In genomic region chr13:19390296-19390695, GRCm38 (mm10) we compare ENCODE assay signal across 29 mouse cellular contexts. TPM values are rescaled to one million over a fixed set of nuclear protein-coding genes. Genes with fewer than 3 reads are reported as not detected.
DNase-seq lines count a peak whose midpoint lies in the region; ATAC-seq and TF ChIP-seq lines count a peak whose summit lies in the region.
"Had no signal": no experiment of that assay in that cellular context is flagged by ENCODE, and none has a peak within 500 bp of the region (broad histone marks: within the 10 kb centered on the region; RNA-seq: fewer than 3 reads in every experiment).

No protein-coding gene starts in this region.

- H3K4me3 ChIP-seq in intestine, postnatal 0 days (ENCODE audit: low read depth, low read length) = no peak overlapping the region
- H3K4me3 ChIP-seq in intestine, embryonic 16.5 days (ENCODE audit: low read length) = no peak overlapping the region
- H3K4me3 ChIP-seq in lung, postnatal 0 days (ENCODE audit: low read depth, low read length) = no peak overlapping the region
- H3K4me3 ChIP-seq in small intestine, adult 2 months (ENCODE audit: low read depth, low read length) = no peak overlapping the region
- H3K4me3 ChIP-seq: embryonic facial prominence, embryonic 10.5 days; embryonic facial prominence, embryonic 15.5 days; forebrain, embryonic 13.5 days; hindbrain, embryonic 10.5 days; intestine, embryonic 15.5 days; left cerebral cortex, adult 2 months; limb, embryonic 13.5 days; myocyte; neural tube, embryonic 12.5 days had no signal

- TF ChIP-seq POLR2A in small intestine, adult 2 months (IDR thresholded peaks at IDR 0.05; ENCODE audit: low read depth, low read length) = no peak

- 0 out of 2 replicates have a peak overlapping the region, but pooled peaks have one; percentile 16 for H3K27ac ChIP-seq in intestine, postnatal 0 days (ENCODE audit: low read depth, low read length)
- H3K27ac ChIP-seq in intestine, embryonic 16.5 days (ENCODE audit: low read length) = no peak overlapping the region
- peak overlapping the region; percentile 75 for H3K27ac ChIP-seq in lung, postnatal 0 days (ENCODE audit: low read length)
- H3K27ac ChIP-seq in small intestine, adult 2 months (ENCODE audit: insufficient read depth, low read depth, low read length) = peak overlapping the region; percentile 67
- H3K27ac ChIP-seq: embryonic facial prominence, embryonic 10.5 days; embryonic facial prominence, embryonic 15.5 days; forebrain, embryonic 13.5 days; hindbrain, embryonic 10.5 days; intestine, embryonic 15.5 days; left cerebral cortex, adult 2 months; limb, embryonic 13.5 days; macrophage; neural tube, embryonic 12.5 days had no signal

- no peaks in the 10 kb centered on the region for H3K36me3 ChIP-seq in intestine, postnatal 0 days (ENCODE audit: control insufficient read depth, insufficient read depth)
- no peaks in the 10 kb centered on the region for H3K36me3 ChIP-seq in intestine, embryonic 16.5 days (ENCODE audit: control insufficient read depth, insufficient read depth, low read length)
- no peaks in the 10 kb centered on the region for H3K36me3 ChIP-seq in lung, postnatal 0 days (ENCODE audit: insufficient read depth, low read length)
- H3K36me3 ChIP-seq in small intestine, adult 2 months (ENCODE audit: control insufficient read depth, insufficient read depth, low read length) = no peaks in the 10 kb centered on the region
- H3K36me3 ChIP-seq: embryonic facial prominence, embryonic 10.5 days; embryonic facial prominence, embryonic 15.5 days; hindbrain, embryonic 10.5 days; intestine, embryonic 15.5 days; limb, embryonic 13.5 days; neural tube, embryonic 12.5 days had no signal

- H3K4me1 ChIP-seq in intestine, postnatal 0 days (replicated peaks; ENCODE audit: control insufficient read depth, insufficient read depth, low read length) = peaks cover 8% of the 10 kb centered on the region; the same call in 1 of the 2 replicates
- H3K4me1 ChIP-seq in intestine, embryonic 16.5 days (ENCODE audit: control insufficient read depth, insufficient read depth, low read length) = peaks cover 24% of the 10 kb centered on the region
- H3K4me1 ChIP-seq in lung, postnatal 0 days (ENCODE audit: insufficient read depth, low read depth, low read length) = peaks cover 23% of the 10 kb centered on the region; the same call in 1 of the 2 replicates
- peaks cover 18% of the 10 kb centered on the region; the same call in 1 of the 2 replicates for H3K4me1 ChIP-seq in small intestine, adult 2 months (ENCODE audit: control insufficient read depth, insufficient read depth, insufficient read length, low read length)

- TF ChIP-seq EP300 in lung, postnatal 0 days (IDR thresholded peaks at IDR 0.05) = no peak

- ATAC-seq in intestine, postnatal 0 days = peak; percentile 28; the same call in 1 of the 2 replicates
- no peak for ATAC-seq in intestine, embryonic 16.5 days
- ATAC-seq in lung, postnatal 0 days = no peak
- ATAC-seq: forebrain, embryonic 13.5 days; hindbrain, embryonic 16.5 days; midbrain, embryonic 16.5 days had no signal

- H3K27me3 ChIP-seq in intestine, postnatal 0 days (replicated peaks; ENCODE audit: control insufficient read depth, insufficient read depth, low read length) = no peaks in the 10 kb centered on the region
- H3K27me3 ChIP-seq in intestine, embryonic 16.5 days (replicated peaks; ENCODE audit: control insufficient read depth, insufficient read depth, low read length) = no peaks in the 10 kb centered on the region
- H3K27me3 ChIP-seq in lung, postnatal 0 days (replicated peaks; ENCODE audit: insufficient read depth, low read length) = no peaks in the 10 kb centered on the region
- H3K27me3 ChIP-seq in small intestine, adult 2 months (ENCODE audit: control insufficient read depth, insufficient read depth, low read length) = no peaks in the 10 kb centered on the region
- H3K27me3 ChIP-seq: embryonic facial prominence, embryonic 15.5 days; forebrain, embryonic 13.5 days; intestine, embryonic 15.5 days; limb, embryonic 13.5 days; neural tube, embryonic 12.5 days had no signal

- peak overlapping the region; percentile 17; the same call in 1 of the 2 replicates for H3K4me2 ChIP-seq in intestine, postnatal 0 days (replicated peaks; ENCODE audit: low read depth)
- H3K4me2 ChIP-seq in intestine, embryonic 16.5 days (ENCODE audit: low read depth, low read length) = no peak overlapping the region
- H3K4me2 ChIP-seq in lung, postnatal 0 days (replicated peaks; ENCODE audit: low read depth, low read length) = peak overlapping the region; percentile 11; the same call in 1 of the 2 replicates
- H3K4me2 ChIP-seq: embryonic facial prominence, embryonic 15.5 days; forebrain, embryonic 13.5 days; intestine, embryonic 15.5 days; limb, embryonic 13.5 days; liver, embryonic 11.5 days; neural tube, embryonic 12.5 days had no signal

- WGBS in intestine, postnatal 0 days = 57% methylated on average over 4 of the region's 4 CpGs
- WGBS in intestine, embryonic 16.5 days = 61% methylated on average over 4 of the region's 4 CpGs
- WGBS in lung, postnatal 0 days = 46% methylated on average over 4 of the region's 4 CpGs
- 30% methylated on average over 4 of the region's 4 CpGs for WGBS in small intestine, adult 2 months

- H3K9ac ChIP-seq in intestine, postnatal 0 days (ENCODE audit: low read depth, low read length) = no peak overlapping the region
- H3K9ac ChIP-seq in intestine, embryonic 16.5 days (ENCODE audit: low read depth, low read length) = no peak overlapping the region
- no peak overlapping the region for H3K9ac ChIP-seq in lung, postnatal 0 days (replicated peaks; ENCODE audit: low read depth)
- H3K9ac ChIP-seq: embryonic facial prominence, embryonic 15.5 days; forebrain, embryonic 13.5 days; intestine, embryonic 15.5 days; limb, embryonic 13.5 days; neural tube, embryonic 12.5 days had no signal

- no peak for TF ChIP-seq CTCF in intestine, postnatal 0 days (IDR thresholded peaks at IDR 0.05; ENCODE audit: low read depth)
- no peak for TF ChIP-seq CTCF in lung, postnatal 0 days (IDR thresholded peaks at IDR 0.05)
- TF ChIP-seq CTCF in small intestine, adult 2 months (IDR thresholded peaks at IDR 0.05; ENCODE audit: extremely low read depth, insufficient read length, insufficient replicate concordance, low read depth, low read length) = no peak

- no peaks in the 10 kb centered on the region for H3K9me3 ChIP-seq in intestine, postnatal 0 days (ENCODE audit: control insufficient read depth)
- no peaks in the 10 kb centered on the region for H3K9me3 ChIP-seq in intestine, embryonic 16.5 days (ENCODE audit: control insufficient read depth, low read length)
- H3K9me3 ChIP-seq in lung, postnatal 0 days (ENCODE audit: low read length) = no peaks in the 10 kb centered on the region
- H3K9me3 ChIP-seq: embryonic facial prominence, embryonic 10.5 days; embryonic facial prominence, embryonic 15.5 days; forebrain, embryonic 13.5 days; G1E; hindbrain, embryonic 10.5 days; intestine, embryonic 15.5 days; limb, embryonic 13.5 days; neural tube, embryonic 12.5 days had no signal

- DNase-seq in cerebellum, adult 9-10 months = peak; percentile 61
- no peak for DNase-seq in cerebellum, adult 11 months
- DNase-seq in lung, postnatal 0 days (ENCODE audit: low spot score) = no peak
- DNase-seq in lung, postnatal 25 days (ENCODE audit: low spot score) = no peak
- DNase-seq: adrenal gland, postnatal 25 days; cerebellum, adult 18-20 months; gastrocnemius, postnatal 14 days; heart, postnatal 14 days; kidney, postnatal 14 days; right cerebral cortex, postnatal 4 days; thymus, adult 2 months; thymus, postnatal 4 days had no signal

RNA-seq across cellular contexts. Expression of gene Stard3nl, which starts 5.3 kb away (rescaled TPM):
- 79.6 and 82.2 TPM in 2 replicates for polyA plus RNA-seq in intestine, postnatal 0 days (2015; fragmentation: Nextera tagmentation; extraction: Ambion mirVana)
- polyA plus RNA-seq in intestine, embryonic 16.5 days (2015; fragmentation: Nextera tagmentation; extraction: Ambion mirVana) = 86.5 and 94.8 TPM in 2 replicates
- 151 and 159 TPM in 2 replicates for polyA plus RNA-seq in lung, postnatal 0 days (2015; fragmentation: Nextera tagmentation; extraction: Ambion mirVana)
- polyA plus RNA-seq in small intestine, adult 2 months (2012; rRNA removed) = 4.1 and 9.4 TPM in 2 replicates
